Mouse (Mus musculus): Measurements from ENCODE around the gene Ccdc105.

DNA sequence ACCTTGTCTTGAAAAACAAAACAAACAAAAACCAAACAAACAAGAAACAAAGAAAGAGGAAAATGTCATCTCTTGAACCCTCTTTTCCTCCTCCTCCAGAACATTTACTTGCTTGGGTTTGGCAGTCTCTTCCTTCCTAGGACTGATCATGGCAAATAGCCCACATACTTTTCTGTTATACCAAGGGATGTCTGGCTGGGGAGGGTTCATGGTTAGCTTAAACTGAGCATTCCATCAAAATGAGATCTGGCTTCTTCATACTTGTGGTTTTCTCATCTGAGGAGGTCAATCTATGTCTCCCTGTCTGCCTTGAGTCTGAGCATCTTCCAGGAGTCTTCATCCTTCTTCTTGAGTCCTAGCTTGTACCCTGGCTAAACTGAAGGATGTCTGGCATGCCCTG, 36.6 kb downstream of the Ccdc105 start:
- TF ChIP-seq CTCF (IDR thresholded peaks at IDR 0.05; ENCODE audit: low read depth) (no peak), EP300 (IDR thresholded peaks at IDR 0.05; ENCODE audit: low read depth) (no peak)

Data from liver, embryonic 14.5 days (tissue).